Mouse (Mus musculus): ENCODE data around the gene Rps15. TPM values are rescaled to one million over a fixed set of nuclear protein-coding genes. Genes with fewer than 3 reads are reported as not detected.
A peak's percentile ranks its signal among the peaks of the same experiment; 100 is the strongest.

Rps15 gene
- polyA plus RNA-seq, 1 experiment from 2014 or later, result 601 TPM

DNA sequence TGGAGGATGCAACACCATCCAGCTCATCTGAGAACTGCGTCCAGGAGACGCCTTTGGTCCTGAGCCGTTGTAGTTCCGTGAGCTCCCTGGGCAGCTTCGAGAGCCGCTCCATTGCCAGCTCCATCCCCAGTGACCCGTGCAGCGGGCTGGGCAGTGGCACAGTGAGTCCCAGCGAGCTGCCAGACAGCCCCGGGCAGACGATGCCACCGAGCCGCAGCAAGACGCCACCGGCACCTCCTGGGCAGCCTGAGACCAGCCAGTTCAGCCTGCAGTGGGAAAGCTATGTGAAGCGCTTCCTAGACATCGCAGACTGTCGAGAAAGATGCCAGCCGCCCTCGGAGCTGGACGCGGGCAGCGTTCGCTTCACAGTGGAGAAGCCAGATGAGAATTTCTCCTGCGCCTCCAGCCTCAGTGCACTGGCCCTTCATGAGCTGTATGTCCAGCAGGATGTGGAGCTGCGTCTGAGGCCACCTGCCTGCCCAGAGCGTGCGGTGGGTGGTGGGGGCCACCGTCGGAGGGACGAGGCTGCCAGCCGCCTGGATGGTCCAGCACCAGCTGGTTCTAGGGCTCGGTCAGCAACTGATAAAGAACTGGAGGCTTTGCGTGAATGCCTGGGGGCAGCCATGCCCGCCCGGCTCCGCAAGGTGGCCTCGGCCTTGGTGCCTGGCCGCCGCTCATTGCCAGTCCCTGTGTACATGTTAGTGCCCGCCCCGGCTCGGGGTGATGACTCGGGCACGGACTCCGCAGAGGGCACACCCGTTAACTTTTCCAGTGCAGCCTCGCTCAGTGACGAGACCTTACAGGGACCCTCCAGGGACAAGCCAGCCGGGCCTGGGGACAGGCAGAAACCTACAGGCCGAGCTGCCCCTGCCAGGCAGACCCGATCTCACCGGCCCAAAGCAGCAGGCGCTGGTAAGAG is 20.6 kb downstream of the Rps15 start:
- Histone ChIP-seq H3K27ac (replicated peaks) (no peak overlapping the region), H3K4me2 (no peak overlapping the region), H3K27me3 (peaks cover 25% of the 10 kb centered on the region; the same call in 1 of the 2 replicates), H3K4me1 (replicated peaks) (peaks cover 63% of the 10 kb centered on the region), H3K36me3 (peaks cover 100% of the 10 kb centered on the region), H3K4me3 (0 out of 2 replicates have a peak overlapping the region, but pooled peaks have one; percentile 2), H3K9ac (0 out of 2 replicates have a peak overlapping the region, but pooled peaks have one; percentile 22), H3K9me3 (no peaks in the 10 kb centered on the region)
- 68% methylated on average over 54 of the region's 54 CpGs for WGBS
- ATAC-seq (ENCODE audit: low read depth), result no peak

- Histone ChIP-seq H3K27me3 (peaks cover 25% of the 10 kb centered on the region; the same call in 1 of the 2 replicates), H3K27ac (replicated peaks) (no peak overlapping the region), H3K4me1 (replicated peaks) (peaks cover 64% of the 10 kb centered on the region), H3K36me3 (peaks cover 98% of the 10 kb centered on the region), H3K4me3 (no peak overlapping the region), H3K4me2 (no peak overlapping the region), H3K9me3 (no peaks in the 10 kb centered on the region), H3K9ac (0 out of 2 replicates have a peak overlapping the region, but pooled peaks have one; percentile 19)
- no peak for ATAC-seq (ENCODE audit: low read depth)
- WGBS, result 46% methylated on average over 20 of the region's 20 CpGs
These were observed 21.5 kb downstream of the Rps15 start for GRCm38 (mm10) chr10:80313627-80314201.

- no peak overlapping the region for H3K27ac ChIP-seq (replicated peaks)
- WGBS, result 53% methylated on average over 16 of the region's 16 CpGs
- no peaks in the 10 kb centered on the region for H3K9me3 ChIP-seq
- peaks cover 72% of the 10 kb centered on the region for H3K4me1 ChIP-seq (replicated peaks)
- peak overlapping the region; percentile 44; the same call in 1 of the 2 replicates for H3K9ac ChIP-seq
- peaks cover 91% of the 10 kb centered on the region for H3K36me3 ChIP-seq
- no peak for ATAC-seq (ENCODE audit: low read depth)
- no peak overlapping the region for H3K4me2 ChIP-seq
- H3K27me3 ChIP-seq, result peaks cover 25% of the 10 kb centered on the region; the same call in 1 of the 2 replicates
- no peak overlapping the region for H3K4me3 ChIP-seq
These were observed 22.3 kb downstream of the Rps15 start for GRCm38 (mm10) chr10:80314494-80315001.

DNA sequence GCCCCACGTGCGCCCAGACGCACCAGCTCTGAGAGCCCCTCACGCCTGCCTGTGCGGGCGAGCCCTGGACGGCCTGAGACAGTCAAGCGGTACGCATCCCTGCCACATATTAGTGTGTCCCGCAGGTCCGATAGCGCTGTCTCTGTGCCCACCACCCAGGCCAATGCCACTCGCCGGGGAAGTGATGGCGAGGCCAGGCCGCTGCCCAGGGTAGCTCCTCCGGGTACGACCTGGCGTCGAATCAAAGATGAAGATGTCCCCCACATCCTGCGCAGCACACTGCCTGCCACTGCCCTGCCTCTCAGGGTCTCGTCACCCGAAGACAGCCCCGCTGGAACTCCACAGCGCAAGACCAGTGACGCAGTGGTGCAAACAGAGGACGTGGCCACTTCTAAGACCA is 23.1 kb downstream of the Rps15 start:
- Histone ChIP-seq H3K4me3 (no peak overlapping the region), H3K27ac (replicated peaks) (no peak overlapping the region), H3K9me3 (no peaks in the 10 kb centered on the region), H3K27me3 (peaks cover 25% of the 10 kb centered on the region; the same call in 1 of the 2 replicates), H3K4me1 (replicated peaks) (peaks cover 78% of the 10 kb centered on the region), H3K9ac (peak overlapping the region; percentile 44; the same call in 1 of the 2 replicates), H3K36me3 (peaks cover 84% of the 10 kb centered on the region), H3K4me2 (no peak overlapping the region)
- WGBS, result 53% methylated on average over 27 of the region's 27 CpGs
- no peak for ATAC-seq (ENCODE audit: low read depth)

GRCm38 (mm10) chr10:80316359-80316781 is 24.1 kb downstream of the Rps15 start:
- peak; percentile 7; the same call in 1 of the 2 replicates for ATAC-seq (ENCODE audit: low read depth)
- Histone ChIP-seq H3K36me3 (peaks cover 73% of the 10 kb centered on the region), H3K9me3 (no peaks in the 10 kb centered on the region), H3K9ac (peak overlapping the region; percentile 4; the same call in 1 of the 2 replicates), H3K4me1 (replicated peaks) (peaks cover 79% of the 10 kb centered on the region), H3K4me3 (no peak overlapping the region), H3K27me3 (peaks cover 25% of the 10 kb centered on the region; the same call in 1 of the 2 replicates), H3K4me2 (no peak overlapping the region), H3K27ac (replicated peaks) (0 out of 2 replicates have a peak overlapping the region, but pooled peaks have one; percentile 33)
- WGBS, result 13% methylated on average over 11 of the region's 11 CpGs

DNA sequence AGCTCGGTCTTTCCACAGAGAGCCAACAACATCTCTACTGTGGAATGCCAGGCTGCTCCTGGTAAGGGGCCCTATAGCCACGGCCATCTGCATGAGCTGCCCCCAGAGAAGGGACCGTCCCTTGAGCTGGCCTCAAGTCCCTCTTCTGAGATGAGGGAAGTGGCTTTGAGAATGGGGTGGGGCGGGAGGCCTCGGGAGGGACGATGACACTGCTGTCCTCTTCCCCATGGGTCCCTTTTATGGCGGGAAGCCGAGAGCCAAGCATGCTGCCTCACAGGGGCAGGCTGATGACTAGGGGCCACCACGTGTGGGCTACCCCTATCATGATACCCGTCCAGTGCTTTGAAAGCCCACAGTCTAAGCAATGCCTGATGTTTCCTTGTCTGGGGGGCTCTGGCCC is 24.8 kb downstream of the Rps15 start:
- no peak overlapping the region; the same call in 1 of the 2 replicates for H3K27ac ChIP-seq (replicated peaks)
- WGBS, result 46% methylated on average over 10 of the region's 10 CpGs
- H3K9ac ChIP-seq, result no peak overlapping the region; the same call in 1 of the 2 replicates
- H3K4me2 ChIP-seq, result no peak overlapping the region
- ATAC-seq (ENCODE audit: low read depth), result no peak
- H3K4me1 ChIP-seq (replicated peaks), result peaks cover 75% of the 10 kb centered on the region
- H3K9me3 ChIP-seq, result no peaks in the 10 kb centered on the region
- peaks cover 67% of the 10 kb centered on the region for H3K36me3 ChIP-seq
- H3K4me3 ChIP-seq, result no peak overlapping the region
- H3K27me3 ChIP-seq, result peaks cover 20% of the 10 kb centered on the region; the same call in 1 of the 2 replicates

DNA sequence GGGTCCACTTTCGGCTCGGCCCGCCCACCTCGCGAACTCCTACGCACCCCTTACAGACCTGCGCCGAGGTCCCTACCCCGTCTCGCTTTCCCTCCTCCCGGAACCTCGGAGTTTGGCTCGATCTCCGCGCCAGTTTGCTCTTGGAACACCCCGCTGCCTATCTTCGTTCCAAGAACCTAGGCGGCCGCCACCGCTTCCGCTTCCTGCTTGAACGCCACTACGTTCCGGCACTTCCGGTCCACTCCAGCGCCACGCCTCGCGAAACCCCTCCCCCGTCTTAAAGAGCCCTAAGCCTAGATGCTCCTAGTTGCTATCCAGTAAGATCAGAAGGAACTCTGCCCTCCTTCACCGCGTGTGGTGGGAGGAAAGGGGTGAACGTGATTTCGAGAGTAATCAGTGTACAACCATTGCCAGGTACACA is 28.1 kb downstream of the Rps15 start, which contains the start of gene 2310011J03Rik:
TSS of gene 2310011J03Rik (minus strand) at position 198 of the 421 bp plus-strand sequence.
- H3K4me2 ChIP-seq, result peak within 1 kb of the TSS; percentile 96
- no peaks in the 10 kb centered on the region for H3K9me3 ChIP-seq
- under 1% methylated on average over 34 of the region's 34 CpGs for WGBS
- peak within 1 kb of the TSS; percentile 73; the same call in 1 of the 2 replicates for H3K27ac ChIP-seq (replicated peaks)
- peak; percentile 33; the same call in 1 of the 2 replicates for ATAC-seq (ENCODE audit: low read depth)
- H3K9ac ChIP-seq, result peak within 1 kb of the TSS; percentile 78
- H3K4me3 ChIP-seq, result peak within 1 kb of the TSS; percentile 78
- peaks cover 9% of the 10 kb centered on the region; the same call in 1 of the 2 replicates for H3K27me3 ChIP-seq
- H3K36me3 ChIP-seq, result peaks cover 33% of the 10 kb centered on the region
- peaks cover 59% of the 10 kb centered on the region for H3K4me1 ChIP-seq (replicated peaks)

- no peak overlapping the region for H3K27ac ChIP-seq (replicated peaks)
- H3K36me3 ChIP-seq, result peaks cover 26% of the 10 kb centered on the region
- H3K9me3 ChIP-seq, result no peaks in the 10 kb centered on the region
- no peak overlapping the region for H3K4me2 ChIP-seq
- H3K4me1 ChIP-seq (replicated peaks), result peaks cover 51% of the 10 kb centered on the region
- WGBS, result 76% methylated on average over 6 of the region's 6 CpGs
- H3K9ac ChIP-seq, result no peak overlapping the region
- ATAC-seq (ENCODE audit: low read depth), result no peak
- H3K27me3 ChIP-seq, result peaks cover 14% of the 10 kb centered on the region; the same call in 1 of the 2 replicates
- no peak overlapping the region for H3K4me3 ChIP-seq
These were observed 28.9 kb downstream of the Rps15 start for GRCm38 (mm10) chr10:80321014-80321669.

- no peaks in the 10 kb centered on the region for H3K9me3 ChIP-seq
- H3K4me3 ChIP-seq, result 0 out of 2 replicates have a peak overlapping the region, but pooled peaks have one; percentile 42
- peaks cover 15% of the 10 kb centered on the region; the same call in 1 of the 2 replicates for H3K27me3 ChIP-seq
- peaks cover 18% of the 10 kb centered on the region for H3K36me3 ChIP-seq
- no peak overlapping the region for H3K27ac ChIP-seq (replicated peaks)
- WGBS, result 90% methylated on average over 21 of the region's 21 CpGs
- peaks cover 43% of the 10 kb centered on the region for H3K4me1 ChIP-seq (replicated peaks)
- ATAC-seq (ENCODE audit: low read depth), result no peak
- peak overlapping the region; percentile 83 for H3K4me2 ChIP-seq
- no peak overlapping the region for H3K9ac ChIP-seq
These were observed 29.7 kb downstream of the Rps15 start for GRCm38 (mm10) chr10:80321670-80322581.

DNA sequence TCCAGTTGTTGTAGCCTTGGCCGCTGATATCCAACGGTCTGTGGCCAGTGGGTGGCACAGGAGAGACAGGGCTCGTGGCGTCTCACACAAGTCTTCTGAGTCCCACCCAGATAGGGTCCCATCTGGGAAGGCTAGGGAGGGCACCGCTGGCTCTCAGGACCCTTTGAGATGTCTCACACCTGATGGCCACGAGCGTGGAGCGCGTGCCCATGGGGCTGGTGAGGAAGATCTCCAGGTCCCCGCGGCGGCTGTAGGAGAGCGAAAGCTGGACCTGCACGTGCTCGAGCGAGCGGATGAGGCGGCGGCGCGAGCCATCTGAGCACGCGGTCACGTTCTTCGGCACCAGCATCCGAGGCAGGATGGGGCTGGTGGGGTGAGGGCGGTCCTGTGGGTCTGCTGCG is 30.6 kb downstream of the Rps15 start:
- Histone ChIP-seq H3K4me2 (peak overlapping the region; percentile 83), H3K4me1 (replicated peaks) (peaks cover 34% of the 10 kb centered on the region), H3K27ac (replicated peaks) (no peak overlapping the region), H3K9me3 (no peaks in the 10 kb centered on the region), H3K4me3 (peak overlapping the region; percentile 42), H3K9ac (peak overlapping the region; percentile 60), H3K36me3 (peaks cover 9% of the 10 kb centered on the region), H3K27me3 (peaks cover 15% of the 10 kb centered on the region; the same call in 1 of the 2 replicates)
- WGBS, result 5% methylated on average over 28 of the region's 28 CpGs
- ATAC-seq (ENCODE audit: low read depth), result 0 out of 2 replicates have a peak, but pooled peaks have one; percentile 4
